Mouse (Mus musculus): Measurements from ENCODE around the gene Olfr313. TPM values are rescaled to one million over a fixed set of nuclear protein-coding genes. Genes with fewer than 3 reads are reported as not detected.
A peak's percentile ranks its signal among the peaks of the same experiment; 100 is the strongest.

Olfr313 gene
- total RNA-seq, 2 experiments from 2014 or later: not detected

GRCm38 (mm10) chr11:58846919-58847461 lies 32.2 kb downstream of the Olfr313 start, which contains the start of gene Gm12258:
Gene Gm12258, plus strand, starts transcription at chr11:58847158.
- DNase-seq: peak; percentile 80 to 81
- intact Hi-C loops (cut with DNase I): loop anchor here (5.0 kb wide), 1 partner anchor 130 kb away; the partner anchor contains the start of gene Trim11

GRCm38 (mm10) chr11:58847636-58848035 lies 32.8 kb downstream of the Olfr313 start:
- no peak for DNase-seq
- intact Hi-C loops (cut with DNase I): loop anchor here (5.0 kb wide), 1 partner anchor 130 kb away; the partner anchor contains the start of gene Trim11

- intact Hi-C loops (cut with DNase I): loop anchor here (5.0 kb wide), 1 partner anchor 128 kb away; the partner anchor contains the start of gene Trim11
- DNase-seq: no peak
Observed at GRCm38 (mm10) chr11:58849731-58850130, 34.9 kb downstream of the Olfr313 start.

- intact Hi-C loops (cut with DNase I): no loop called here
- DNase-seq: no peak
Observed at GRCm38 (mm10) chr11:58860744-58861143, 45.9 kb downstream of the Olfr313 start.

- intact Hi-C loops (cut with DNase I): no loop called here
Observed at GRCm38 (mm10) chr11:58867039-58867953, 52.5 kb downstream of the Olfr313 start, which contains the start of gene 2810021J22Rik. Gene 2810021J22Rik, plus strand, starts transcription at chr11:58867216.

GRCm38 (mm10) chr11:58867954-58868330 lies 53.1 kb downstream of the Olfr313 start:
- DNase-seq: no peak
- intact Hi-C loops (cut with DNase I): no loop called here

More at GRCm38 (mm10) chr11:58867039-58867953, 52.5 kb downstream of the Olfr313 start, which contains the start of gene 2810021J22Rik:
- DNase-seq: peak; percentile 72 to 73

Other genes starting within 250 kb of the Olfr313 start
- under 1 TPM in 1 of 2 experiments, not detected in 1; 0.17 TPM for gene Olfr224, start 244.4 kb upstream of the Olfr313 start, total RNA-seq (2021)
- gene Olfr325, start 237.3 kb upstream of the Olfr313 start, total RNA-seq (2021): not detected
- not detected for gene Olfr324, start 219.9 kb upstream of the Olfr313 start, total RNA-seq (2021)
- 10 to 100 TPM in 1 of 2 experiments, 1 to 10 TPM in 1; 7.7 to 15.5 TPM for gene 2210407C18Rik, start 198.9 kb upstream of the Olfr313 start, total RNA-seq (2021)
- not detected for gene Olfr323, start 184.5 kb upstream of the Olfr313 start, total RNA-seq (2021)
- gene Trim58, start 174.5 kb upstream of the Olfr313 start, total RNA-seq (2021): not detected
- not detected for gene Olfr322, start 156.2 kb upstream of the Olfr313 start, total RNA-seq (2021)
- not detected for gene Olfr320, start 133.9 kb upstream of the Olfr313 start, total RNA-seq (2021)
- gene Olfr319, start 115.8 kb upstream of the Olfr313 start, total RNA-seq (2021): not detected
- not detected for gene Olfr318, start 91.0 kb upstream of the Olfr313 start, total RNA-seq (2021)
- not detected for gene Olfr317, start 75.8 kb upstream of the Olfr313 start, total RNA-seq (2021)
- gene Olfr316, start 62.3 kb upstream of the Olfr313 start, total RNA-seq (2021): not detected
- not detected for gene Olfr315, start 41.8 kb upstream of the Olfr313 start, total RNA-seq (2021)
- gene Olfr314, start 32.0 kb upstream of the Olfr313 start, total RNA-seq (2021): not detected
- not detected for gene Fam183b, start 13.0 kb upstream of the Olfr313 start, total RNA-seq (2021)
- gene Olfr312, start 14.2 kb downstream of the Olfr313 start, total RNA-seq (2021): not detected
- not detected for gene Olfr311, start 24.3 kb downstream of the Olfr313 start, total RNA-seq (2021)
- 1 to 10 TPM; 1.5 to 2.5 TPM for gene Gm12258, start 32.2 kb downstream of the Olfr313 start, total RNA-seq (2021)
- gene 2810021J22Rik, start 52.2 kb downstream of the Olfr313 start, total RNA-seq (2021): 1 to 10 TPM; 1.6 to 2.0 TPM
- gene Zfp39, start 89.2 kb downstream of the Olfr313 start, total RNA-seq (2021): 1 to 10 TPM; 3.4 to 3.7 TPM
- gene Btnl10, start 102.9 kb downstream of the Olfr313 start, total RNA-seq (2021): not detected
- 100 to 1,000 TPM; 160 to 167 TPM for gene Rnf187, start 123.9 kb downstream of the Olfr313 start, total RNA-seq (2021)
- 1 to 10 TPM; 2.2 to 2.5 TPM for gene Hist3h2ba, start 133.9 kb downstream of the Olfr313 start, total RNA-seq (2021)
- 10 to 100 TPM; 15.3 to 17.6 TPM for gene Hist3h2a, start 139.7 kb downstream of the Olfr313 start, total RNA-seq (2021)
- under 1 TPM; 0.11 to 0.16 TPM for gene Trim17, start 139.7 kb downstream of the Olfr313 start, total RNA-seq (2021)
- gene Trim11, start 163.1 kb downstream of the Olfr313 start, total RNA-seq (2021): 10 to 100 TPM; 14.5 TPM

Data from heart, postnatal 36 days (tissue).